Mouse (Mus musculus) left cerebral cortex, postnatal 10 days (tissue): ENCODE data around the gene Fndc3a. TPM values are rescaled to one million over a fixed set of nuclear protein-coding genes. Genes with fewer than 3 reads are reported as not detected.

Source experiments
- DNase-seq, 2 experiments: peaks; one replicate each; pipeline ENCODE4 v3.0.0; 2021 to 2022; ENCODE audit warnings: low spot score in 2 of 2, mixed read lengths in 1 of 2; ENCODE audit errors: extremely low spot score in 1 of 2
- intact Hi-C: fragments of 180-260 bp; cut with DNase I; formaldehyde crosslinking; loops from one replicate; pipeline ENCODE4 v1.15.1; 2025
- total RNA-seq, 2 experiments: library from RNA; stranded (reverse); gene quantifications; 2 replicates each; pipeline ENCODE4 v1.2.3; 2021

Gene Fndc3a
- total RNA-seq, 2 experiments from 2014 or later: 43.7 to 45.6 TPM

DNA sequence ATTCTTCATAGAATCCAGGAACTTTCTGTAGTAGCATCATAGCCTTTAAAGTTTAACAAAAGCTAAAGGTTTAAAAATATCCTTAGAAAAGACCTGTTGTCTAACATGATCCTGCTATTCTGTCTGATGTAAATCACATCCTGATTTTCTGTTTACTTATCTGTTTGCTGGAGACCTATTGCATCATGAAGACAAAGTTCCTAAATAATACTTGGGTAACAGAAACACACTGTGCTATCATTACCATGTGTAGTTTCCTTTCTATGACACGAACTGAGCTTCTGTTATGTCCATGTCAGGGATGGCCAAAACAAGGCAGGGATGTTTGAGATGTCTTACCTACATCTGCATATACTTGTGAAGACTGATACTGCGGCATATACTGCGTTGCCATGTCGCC, 120.4 kb downstream of the Fndc3a start:
- intact Hi-C loops: no loop called here
- DNase-seq: no peak

GRCm38 (mm10) chr14:72582979-72583378, 126.8 kb downstream of the Fndc3a start:
- intact Hi-C loops: no loop called here
- no peak for DNase-seq

- intact Hi-C loops: no loop called here
- DNase-seq: no peak
These were observed 128.8 kb downstream of the Fndc3a start for GRCm38 (mm10) chr14:72580991-72581390.

DNA sequence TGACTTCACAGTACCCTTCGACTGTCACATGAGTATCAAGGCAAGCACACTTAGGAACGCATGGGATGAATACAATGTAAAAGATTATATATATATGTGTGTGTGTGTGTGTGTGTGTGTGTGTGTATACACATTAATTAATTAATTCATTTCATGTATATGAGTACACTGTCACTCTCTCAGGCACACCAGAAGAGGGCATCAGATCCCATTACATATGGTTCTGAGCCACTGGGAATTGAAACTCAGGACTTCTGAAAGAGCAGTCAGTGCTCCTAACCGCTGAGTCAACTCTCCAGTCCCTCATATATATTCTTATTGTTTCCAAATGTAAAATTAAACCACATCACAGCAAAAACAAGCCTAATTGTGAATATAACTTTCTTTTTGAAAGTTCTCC, 133.5 kb downstream of the Fndc3a start:
- intact Hi-C loops: no loop called here
- no peak for DNase-seq

- intact Hi-C loops: loop anchor here (10.0 kb wide), 1 partner anchor 421 kb away; no protein-coding TSS in a partner anchor
These were observed 145.9 kb downstream of the Fndc3a start for GRCm38 (mm10) chr14:72563941-72564340.

DNA sequence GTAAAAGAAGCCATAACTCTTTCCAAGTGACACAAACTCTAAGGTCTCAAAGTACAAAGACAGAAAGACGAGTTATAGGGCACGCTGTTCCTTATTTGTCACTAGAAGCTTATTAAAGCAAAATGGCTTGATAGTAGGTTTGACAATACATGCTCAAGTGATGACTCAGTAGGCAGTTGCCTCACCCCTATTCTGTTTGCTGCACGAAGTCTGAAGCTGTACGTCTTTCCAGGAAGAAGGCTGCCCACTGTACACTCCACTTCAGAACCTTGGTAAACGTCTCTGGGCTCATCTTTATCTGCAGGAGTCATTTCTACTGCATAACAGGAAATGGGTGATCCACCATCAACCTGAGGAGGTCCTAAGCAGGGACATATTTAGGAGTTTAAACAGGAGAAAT, 151.0 kb downstream of the Fndc3a start:
- DNase-seq: no peak
- intact Hi-C loops: no loop called here

More at GRCm38 (mm10) chr14:72563941-72564340, 145.9 kb downstream of the Fndc3a start:
- no peak for DNase-seq

DNA sequence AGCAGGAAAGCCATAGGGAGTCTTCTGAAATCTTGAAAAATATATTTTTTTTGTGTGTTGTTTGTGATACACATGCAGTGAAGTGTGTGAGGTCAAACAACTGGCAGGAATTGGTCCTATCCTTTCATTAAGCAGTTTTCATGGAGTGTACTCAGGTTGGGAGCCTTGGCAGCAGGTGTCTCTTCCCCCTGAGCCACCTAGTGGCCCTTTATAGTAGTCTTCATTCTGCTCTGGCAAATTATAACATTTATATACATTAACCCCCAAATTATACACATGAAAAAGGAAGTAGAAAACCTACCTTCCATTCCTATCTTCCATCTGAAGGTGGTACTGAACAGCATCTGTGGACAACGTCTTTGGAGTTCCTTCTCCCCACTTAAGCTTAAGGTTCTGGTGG, 154.0 kb downstream of the Fndc3a start:
- intact Hi-C loops: no loop called here
- DNase-seq: no peak

GRCm38 (mm10) chr14:72536392-72537017, 173.3 kb downstream of the Fndc3a start:
- intact Hi-C loops: no loop called here
- no peak for DNase-seq

DNA sequence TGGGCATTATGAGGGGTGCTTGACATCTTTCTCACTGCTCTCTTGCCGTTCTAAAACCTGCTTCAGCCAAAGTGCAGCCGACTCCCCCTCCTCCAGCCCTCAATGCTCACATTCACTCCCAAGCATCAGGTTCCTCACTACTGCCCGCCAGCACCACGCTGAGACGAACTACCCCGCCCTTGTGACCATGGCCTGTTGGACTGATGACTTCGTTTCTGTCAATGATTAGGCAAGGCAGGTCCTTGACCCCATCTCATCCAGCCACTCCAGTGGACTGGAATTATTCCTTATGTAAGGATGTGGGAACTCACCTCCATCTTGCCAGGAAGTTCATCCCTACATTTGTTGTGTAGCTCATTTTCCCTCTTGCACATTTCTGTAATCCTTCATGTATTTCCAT, 175.9 kb downstream of the Fndc3a start:
- intact Hi-C loops: no loop called here
- no peak for DNase-seq

DNA sequence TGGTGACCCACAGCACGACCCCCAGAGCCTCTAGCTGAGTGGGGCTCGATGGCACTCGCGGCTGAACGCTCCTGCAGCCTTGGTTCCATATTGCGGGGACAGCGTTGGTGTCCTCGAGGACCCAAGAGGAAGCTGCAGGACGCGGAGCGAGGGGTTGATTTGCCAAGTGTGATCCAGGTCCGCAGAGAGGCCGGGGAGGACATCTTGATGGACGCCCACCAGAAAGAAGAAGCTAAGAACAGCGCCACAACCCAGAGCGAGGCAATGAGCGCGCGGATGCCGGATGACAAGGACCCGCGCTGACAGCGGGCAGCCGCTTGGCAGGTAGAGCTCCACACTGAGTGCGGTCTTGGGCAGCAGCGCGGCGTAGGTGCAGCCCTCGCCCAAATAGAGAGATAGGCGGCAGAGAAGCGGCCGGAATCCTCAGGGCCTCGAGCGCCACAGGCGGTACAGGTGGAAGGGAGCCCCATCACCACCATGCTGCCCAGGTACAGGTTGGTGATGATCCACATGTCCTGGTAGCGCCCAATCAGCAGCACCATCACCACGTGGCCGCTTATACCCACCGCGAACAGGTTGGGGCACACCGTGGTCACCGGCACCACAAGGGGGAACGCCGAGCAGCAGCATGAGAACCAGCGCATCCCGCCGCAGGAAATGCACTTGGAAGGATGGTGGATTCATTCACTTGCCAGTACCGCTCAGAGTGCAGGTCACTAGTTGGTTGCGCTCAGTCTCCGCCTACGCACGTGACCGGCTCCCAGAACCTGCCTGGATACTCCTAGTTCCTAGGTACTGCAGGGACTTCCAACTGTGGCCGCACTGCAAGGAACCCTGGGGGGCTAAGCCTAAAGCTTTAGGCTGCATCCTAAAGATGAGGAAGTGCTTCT, 177.5 kb downstream of the Fndc3a start:
- peak in 1 of 2 experiments; percentile 42 for DNase-seq
- intact Hi-C loops: no loop called here

- intact Hi-C loops: no loop called here
- DNase-seq: no peak
These were observed 182.7 kb downstream of the Fndc3a start for GRCm38 (mm10) chr14:72527126-72527525.

- intact Hi-C loops: loop anchor here (10.0 kb wide), 1 partner anchor 1735 kb away; no protein-coding TSS in a partner anchor
- DNase-seq: no peak
These were observed 190.2 kb downstream of the Fndc3a start for GRCm38 (mm10) chr14:72519561-72519960.

DNA sequence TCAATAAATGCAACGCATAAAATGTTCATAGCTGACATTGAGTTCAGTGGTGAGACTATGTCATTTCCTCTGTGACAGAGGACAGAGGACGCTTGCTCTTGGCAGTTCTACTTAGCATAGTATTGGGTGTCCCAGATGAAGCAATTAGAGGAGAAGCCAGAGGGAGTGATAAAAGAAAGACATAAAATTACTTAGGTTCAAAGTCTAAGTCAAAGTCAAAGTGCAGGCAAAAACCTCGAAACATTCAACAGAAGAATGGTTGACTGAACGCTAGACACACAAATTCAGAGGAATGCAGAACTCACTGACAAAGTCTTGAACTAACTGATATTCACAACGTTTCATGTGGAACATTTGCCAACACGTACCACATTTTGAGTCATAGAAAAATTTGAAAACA, 191.0 kb downstream of the Fndc3a start:
- no peak for DNase-seq
- intact Hi-C loops: loop anchor here (10.0 kb wide), 1 partner anchor 1734 kb away; no protein-coding TSS in a partner anchor

DNA sequence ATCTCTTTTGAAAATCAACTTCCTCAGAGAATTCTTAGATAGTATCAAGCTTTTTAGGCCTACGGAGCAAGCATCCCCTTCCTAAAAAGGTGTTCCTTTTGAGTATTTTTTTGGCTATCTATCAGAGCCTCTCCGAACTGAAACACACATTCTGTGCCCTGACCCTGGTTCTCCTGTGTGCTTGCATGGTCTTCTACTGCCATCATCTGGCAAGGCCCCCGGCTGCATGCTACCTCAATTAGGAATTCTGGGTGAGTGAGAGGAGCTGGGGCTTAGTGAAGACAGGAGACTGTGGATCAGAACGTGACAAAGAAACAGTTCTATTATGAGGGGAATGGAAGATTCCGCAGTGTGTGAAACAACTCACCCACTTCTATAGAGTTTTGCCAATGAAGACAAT, 193.4 kb downstream of the Fndc3a start:
- intact Hi-C loops: loop anchor here (1.0 to 10.0 kb wide), 2 partner anchors 139 to 1732 kb away; no protein-coding TSS in a partner anchor
- peak; percentile 31 to 50 for DNase-seq

DNA sequence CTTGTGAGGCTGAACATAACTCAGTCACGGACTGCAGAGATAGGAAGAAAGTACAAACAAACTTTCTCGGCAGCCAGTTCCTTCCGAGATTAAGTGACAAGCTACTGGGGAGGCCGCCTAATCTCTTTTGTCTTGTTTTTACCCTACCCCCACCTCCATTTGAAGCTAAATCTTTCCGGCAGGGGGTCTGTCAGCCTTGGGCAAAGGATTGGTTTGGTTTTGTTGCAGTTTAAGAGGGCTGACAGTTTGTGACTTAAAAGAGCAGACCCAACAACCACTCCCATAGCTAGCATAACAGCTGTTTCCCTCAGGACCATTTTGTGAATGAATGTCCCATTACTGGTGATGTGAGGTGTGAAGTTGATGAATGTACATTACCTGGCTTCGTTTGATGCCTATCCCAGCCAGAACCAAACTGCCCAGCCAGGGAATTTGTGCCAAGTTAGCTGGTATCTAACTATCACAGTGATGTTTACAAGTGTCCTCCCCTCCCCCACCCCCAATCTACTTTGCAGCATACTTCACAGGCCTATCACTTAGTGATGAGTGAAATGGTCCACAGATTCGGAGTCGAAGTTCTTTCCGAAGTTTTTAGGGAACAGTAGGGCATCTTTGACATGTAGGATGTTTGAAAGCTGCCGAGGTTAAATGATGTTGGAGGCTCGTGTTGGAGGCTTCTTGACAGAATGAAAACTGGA, 202.9 kb downstream of the Fndc3a start:
- intact Hi-C loops: no loop called here
- DNase-seq: no peak

GRCm38 (mm10) chr14:72506018-72506722, 203.6 kb downstream of the Fndc3a start:
- intact Hi-C loops: no loop called here
- DNase-seq: peak in 1 of 2 experiments; percentile 29

DNA sequence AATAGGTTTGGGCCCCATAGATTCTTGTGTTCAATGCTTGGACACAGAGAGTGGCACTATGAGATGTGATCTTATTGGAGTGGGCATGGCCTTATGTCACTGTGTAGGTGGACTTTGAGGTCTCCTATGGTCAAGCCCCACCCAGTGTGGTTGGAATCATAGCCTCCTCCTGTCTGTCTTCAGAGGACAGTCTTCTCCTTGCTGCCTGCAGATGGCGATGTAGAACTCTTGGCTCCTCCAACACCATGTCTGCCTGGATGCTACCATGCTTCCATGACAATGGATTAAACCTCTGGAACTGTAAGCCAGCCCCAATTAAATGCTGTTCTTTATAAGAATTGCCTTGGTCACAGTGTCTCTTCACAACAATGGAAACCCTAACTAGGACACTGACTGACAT, 204.8 kb downstream of the Fndc3a start:
- intact Hi-C loops: no loop called here
- no peak for DNase-seq

GRCm38 (mm10) chr14:72503241-72503640, 206.6 kb downstream of the Fndc3a start:
- intact Hi-C loops: no loop called here

GRCm38 (mm10) chr14:72493775-72494174, 216.0 kb downstream of the Fndc3a start:
- no peak for DNase-seq
- intact Hi-C loops: no loop called here

More at GRCm38 (mm10) chr14:72503241-72503640, 206.6 kb downstream of the Fndc3a start:
- no peak for DNase-seq
